In genomic region chr1:151328341-151329097, GRCm38 (mm10) we compare ENCODE assay signal across 15 mouse cellular contexts.
"Had no signal": no experiment of that assay in that cellular context is flagged by ENCODE, and none has a peak within 500 bp of the region (broad histone marks: within the 10 kb centered on the region; RNA-seq: fewer than 3 reads in every experiment).

No protein-coding gene starts in this region.

- ATAC-seq: hindbrain, postnatal 0 days; midbrain, embryonic 16.5 days had no signal

- H3K4me2 ChIP-seq: kidney, embryonic 15.5 days; limb, embryonic 12.5 days; liver, embryonic 13.5 days; lung, embryonic 15.5 days; midbrain, embryonic 12.5 days; neural tube, embryonic 13.5 days had no signal

- H3K36me3 ChIP-seq: kidney, embryonic 15.5 days; limb, embryonic 12.5 days; liver, embryonic 13.5 days; lung, embryonic 15.5 days; midbrain, embryonic 12.5 days; neural tube, embryonic 13.5 days had no signal

- H3K4me3 ChIP-seq: kidney, embryonic 15.5 days; limb, embryonic 12.5 days; liver, embryonic 13.5 days; lung, embryonic 15.5 days; midbrain, embryonic 12.5 days; neural tube, embryonic 13.5 days had no signal

- H3K9me3 ChIP-seq: kidney, embryonic 15.5 days; limb, embryonic 12.5 days; liver, embryonic 13.5 days; lung, embryonic 15.5 days; midbrain, embryonic 12.5 days; neural tube, embryonic 13.5 days had no signal

- H3K4me1 ChIP-seq: limb, embryonic 12.5 days; lung, embryonic 15.5 days; midbrain, embryonic 12.5 days; neural tube, embryonic 13.5 days had no signal

- H3K9ac ChIP-seq: kidney, embryonic 15.5 days; limb, embryonic 12.5 days; liver, embryonic 13.5 days; lung, embryonic 15.5 days; midbrain, embryonic 12.5 days; neural tube, embryonic 13.5 days had no signal

- H3K27me3 ChIP-seq: kidney, embryonic 15.5 days; limb, embryonic 12.5 days; liver, embryonic 13.5 days; lung, embryonic 15.5 days; midbrain, embryonic 12.5 days; neural tube, embryonic 13.5 days had no signal

- DNase-seq: layer of hippocampus, adult 9-11 months; layer of hippocampus, postnatal 36 days; liver, embryonic 13.5 days; lung, postnatal 14 days; right cerebral cortex, postnatal 14 days; thymus, adult 18-20 months; thymus, postnatal 14 days had no signal

- H3K27ac ChIP-seq: hindbrain, postnatal 0 days; kidney, embryonic 15.5 days; limb, embryonic 12.5 days; liver, embryonic 13.5 days; lung, embryonic 15.5 days; macrophage; midbrain, embryonic 12.5 days; neural tube, embryonic 13.5 days had no signal
